Mouse (Mus musculus): ENCODE results near the gene Pdia3. TPM values are rescaled to one million over a fixed set of nuclear protein-coding genes. Genes with fewer than 3 reads are reported as not detected.
"Not testable (repeated sequence)": the region's sequence is repeated elsewhere in the genome, so short reads cannot be mapped to it uniquely, and the experiment has no call there.

The Pdia3 gene
- total RNA-seq, 2 experiments from 2014 or later, result 121 to 152 TPM

DNA sequence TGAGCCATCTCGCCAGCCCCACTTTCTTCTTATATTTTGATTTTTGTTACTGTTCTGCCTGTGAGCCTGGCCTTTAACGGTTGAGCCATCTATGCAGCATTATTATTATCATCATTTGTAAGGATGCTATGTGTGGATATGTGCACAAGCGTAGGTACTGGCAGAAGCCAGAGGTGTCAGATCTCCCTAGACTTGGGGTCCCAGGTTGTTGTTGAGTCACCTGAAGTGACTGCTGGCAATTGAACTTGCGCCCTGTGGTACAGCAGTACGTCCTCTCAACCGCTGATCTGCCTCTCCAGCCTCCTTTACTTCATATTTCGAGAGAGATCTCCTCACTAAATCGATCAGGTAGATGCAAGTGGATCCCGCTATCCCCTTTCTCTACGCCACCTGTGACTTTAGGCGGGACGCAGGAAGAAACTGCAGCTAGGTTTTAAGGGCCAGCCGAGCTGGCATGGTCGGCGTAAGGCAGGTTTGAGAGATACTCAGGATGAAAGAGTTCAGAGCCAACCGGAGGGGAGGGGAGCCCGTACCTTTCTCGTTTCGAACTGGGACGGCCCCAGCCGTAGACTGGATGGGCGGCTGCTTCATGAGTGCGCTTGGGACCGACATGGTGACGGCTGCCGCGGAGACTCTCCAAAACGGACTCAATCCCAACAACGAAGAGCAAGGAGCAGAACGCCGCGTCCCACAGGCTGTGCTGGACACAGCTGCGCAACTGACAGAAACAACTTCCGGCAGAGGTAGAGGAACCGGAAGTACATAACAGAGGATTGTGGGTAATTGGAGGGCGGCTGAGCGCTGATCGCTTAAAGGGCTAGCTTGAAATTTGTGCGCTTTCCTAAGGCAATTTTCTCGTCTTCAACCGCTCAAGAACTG lies 60.0 kb downstream of the Pdia3 start, which contains the start of gene Mfap1b:
Gene Mfap1b, minus strand, starts transcription at position 767 of the 879 bp plus-strand sequence.
- DNase-seq, result peak; percentile 77 to 78
- intact Hi-C loops (cut with DNase I), result loop anchor here (5.0 kb wide), 1 partner anchor 34 kb away; the partner anchor contains the start of genes Mfap1a and Wdr76

DNA sequence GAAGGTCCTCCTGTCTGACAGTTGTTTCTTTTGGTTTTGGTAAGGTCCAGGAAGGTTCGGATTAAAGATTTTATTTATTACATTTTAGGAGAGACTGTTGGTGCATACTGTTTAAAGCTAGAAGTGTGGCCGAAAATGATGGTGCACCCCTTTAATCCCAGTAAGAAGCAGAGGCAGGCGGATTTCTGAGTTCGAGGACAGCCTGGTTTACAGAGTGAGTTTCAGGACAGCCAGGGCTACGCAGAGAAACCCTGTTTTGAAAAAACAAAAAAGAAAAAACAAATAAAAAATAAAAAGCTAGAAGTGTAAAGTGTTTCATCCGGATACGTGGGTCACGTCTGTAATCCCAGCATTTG lies 60.6 kb downstream of the Pdia3 start:
- DNase-seq, result no peak
- intact Hi-C loops (cut with DNase I), result loop anchor here (5.0 kb wide), 1 partner anchor 33 kb away; the partner anchor contains the start of genes Mfap1a and Wdr76

DNA sequence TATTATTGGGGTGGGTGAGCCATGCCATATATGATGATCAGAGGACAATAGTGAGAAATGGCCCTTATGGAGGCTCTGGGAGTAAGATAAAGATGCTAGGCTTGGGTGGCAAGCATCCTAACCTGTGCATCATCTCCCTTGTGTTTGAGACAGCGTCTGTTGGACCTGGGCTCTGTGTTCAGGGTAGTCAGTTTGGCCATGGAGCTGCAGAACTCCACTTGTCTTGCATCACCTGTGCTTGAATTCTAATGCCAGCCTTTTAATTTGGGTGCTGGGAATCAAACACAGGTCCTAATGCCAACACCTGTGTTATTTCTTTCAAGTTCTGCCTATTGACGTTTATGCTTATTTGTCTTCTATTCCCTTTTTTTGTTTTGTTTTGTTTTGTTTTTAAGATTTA lies 61.7 kb downstream of the Pdia3 start:
- DNase-seq; intact Hi-C loops (cut with DNase I): not testable (repeated sequence)

DNA sequence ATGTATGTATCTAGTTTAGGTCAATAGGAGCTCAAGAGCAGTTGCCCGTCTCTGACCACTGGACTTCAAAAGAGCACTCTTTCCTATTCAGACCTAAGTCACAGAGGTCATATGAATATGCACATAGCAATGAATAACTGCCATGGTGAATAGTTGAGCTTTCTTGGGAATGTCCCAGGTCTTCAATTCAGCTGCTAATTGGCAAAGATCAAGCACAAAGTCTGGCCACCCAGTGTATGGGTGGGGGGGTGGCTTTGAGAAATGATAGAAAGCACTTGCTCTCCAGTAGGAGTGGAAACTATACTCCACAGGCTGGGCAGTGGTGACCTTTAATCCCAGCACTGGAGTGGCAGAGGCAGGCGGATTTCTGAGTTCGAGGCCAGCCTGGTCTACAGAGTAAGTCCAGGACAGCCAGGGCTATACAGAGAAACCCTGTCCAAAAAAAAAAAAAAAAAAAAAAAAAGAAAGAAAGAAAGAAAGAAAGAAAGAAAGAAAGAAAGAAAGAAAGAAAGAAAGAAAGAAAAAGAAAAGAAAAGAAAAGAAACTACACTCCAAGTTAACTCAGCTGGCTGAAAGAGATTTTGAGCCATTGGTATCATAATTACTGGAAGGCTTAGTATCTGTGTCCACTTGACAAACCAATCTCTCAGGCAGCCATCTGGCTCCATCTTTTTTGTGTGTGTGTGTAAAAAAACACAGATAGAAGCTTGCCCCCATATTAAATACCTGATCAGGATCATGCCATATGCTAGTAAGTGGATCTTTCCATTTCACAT lies 64.1 kb downstream of the Pdia3 start:
- DNase-seq, result no peak
- intact Hi-C loops (cut with DNase I), result no loop called here

DNA sequence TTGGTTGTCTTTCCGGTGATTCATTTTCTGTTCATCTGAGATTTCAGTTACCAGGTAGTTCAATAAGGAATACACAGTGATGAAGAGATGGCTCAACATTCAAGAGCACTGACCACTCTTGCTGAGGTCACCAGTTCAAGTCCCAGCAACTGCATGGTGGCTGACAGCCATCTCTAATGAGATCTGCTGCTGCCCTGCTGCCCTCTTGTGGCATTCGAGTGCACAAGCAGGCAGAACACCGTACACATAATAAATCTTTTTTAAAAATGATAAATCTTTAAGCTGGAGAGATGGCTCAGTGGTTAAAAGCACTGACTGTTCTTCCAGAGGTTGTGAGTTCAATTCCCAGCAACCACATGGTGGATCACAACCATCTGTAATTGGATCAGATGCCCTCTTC lies 66.9 kb downstream of the Pdia3 start:
- DNase-seq, result peak in 1 of 2 experiments; percentile 9
- intact Hi-C loops (cut with DNase I), result no loop called here

DNA sequence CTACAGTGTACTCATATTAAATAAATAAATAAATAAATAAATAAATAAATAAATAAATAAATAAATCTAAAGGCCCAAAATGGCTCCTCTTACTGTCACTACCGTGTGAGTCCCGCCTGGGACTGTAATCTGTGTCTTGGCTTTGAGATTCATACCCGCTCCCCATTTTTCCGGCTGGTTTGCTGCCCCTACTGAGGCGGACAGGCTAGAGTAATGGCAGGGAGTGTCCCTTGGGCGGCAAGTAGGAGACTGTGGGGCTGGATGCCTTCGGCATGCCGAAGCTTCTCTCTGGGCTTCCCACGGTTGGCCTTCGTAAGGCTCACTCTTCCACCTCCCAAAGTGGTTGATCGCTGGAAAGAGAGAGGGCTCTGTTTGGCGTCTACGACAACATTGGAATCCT lies 67.3 kb downstream of the Pdia3 start:
- DNase-seq; intact Hi-C loops (cut with DNase I): not testable (repeated sequence)

DNA sequence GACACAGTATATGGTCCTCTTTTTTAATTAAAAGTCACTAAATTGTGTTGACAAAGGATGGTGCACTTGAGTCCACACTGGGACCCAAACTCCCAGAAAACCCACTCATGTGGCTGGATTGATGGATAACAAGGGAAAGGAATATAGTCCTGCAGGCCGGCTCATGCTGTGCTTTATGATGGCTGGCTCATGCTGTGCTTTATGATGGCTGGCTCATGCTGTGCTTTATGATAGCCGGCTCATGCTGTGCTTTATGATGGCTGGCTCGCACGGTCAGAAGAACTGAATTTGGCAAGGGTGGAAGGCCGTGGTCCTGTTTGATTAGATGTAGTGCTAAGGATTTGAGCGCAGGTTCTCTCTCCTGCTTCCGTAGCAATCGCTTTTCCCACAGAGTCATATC lies 70.0 kb downstream of the Pdia3 start:
- intact Hi-C loops (cut with DNase I), result no loop called here
- DNase-seq, result no peak

DNA sequence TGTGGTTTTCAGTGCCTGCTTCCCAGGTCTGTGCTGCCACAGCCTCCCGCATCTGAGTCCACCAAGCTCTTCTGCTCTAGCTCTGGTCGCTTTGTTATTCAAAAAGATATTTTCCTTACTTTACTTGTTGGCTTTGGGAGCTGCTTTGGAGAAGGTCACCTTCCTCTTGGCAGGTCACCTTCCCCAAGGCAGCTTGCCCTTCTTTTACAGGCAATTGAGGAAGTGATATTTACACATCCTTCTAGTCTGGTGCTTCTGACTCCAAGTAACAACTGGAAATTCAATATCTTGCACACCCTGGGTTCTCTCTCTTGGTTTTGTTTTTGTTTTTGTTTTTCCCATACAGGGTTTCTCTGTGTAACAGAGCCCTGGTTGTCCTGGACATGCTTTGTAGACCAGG lies 70.8 kb downstream of the Pdia3 start:
- intact Hi-C loops (cut with DNase I); DNase-seq: not testable (repeated sequence)

Small RNA genes lying within 50 kb of the gene (microRNA-seq; reads per million reads assigned to microRNA genes)
- 0 reads per million in 2 experiments for gene Gm22953 (ENCODE audit: borderline number of aligned reads in 2 of 2)

Other genes starting within 250 kb of the Pdia3 start
- 10 to 100 TPM; 15.7 to 16.3 TPM for gene Tubgcp4, start 243.1 kb upstream of the Pdia3 start, total RNA-seq (2021)
- gene Zscan29, start 242.7 kb upstream of the Pdia3 start, total RNA-seq (2021), result 1 to 10 TPM; 6.7 to 6.9 TPM
- gene Trp53bp1, start 142.4 kb upstream of the Pdia3 start, total RNA-seq (2021), result 10 to 100 TPM; 32.8 to 34.7 TPM
- gene Map1a, start 124.2 kb upstream of the Pdia3 start, total RNA-seq (2021), result 1 to 10 TPM; 3.9 to 4.4 TPM
- 10 to 100 TPM; 62.6 to 68.2 TPM for gene Ppip5k1, start 58.4 kb upstream of the Pdia3 start, total RNA-seq (2021)
- 1 to 10 TPM; 1.5 to 1.9 TPM for gene Ckmt1, start 56.1 kb upstream of the Pdia3 start, total RNA-seq (2021)
- gene Strc, start 26.6 kb upstream of the Pdia3 start, total RNA-seq (2021), result not detected
- gene Catsper2, start within 50 bp of the Pdia3 start, total RNA-seq (2021), result 1 to 10 TPM; 3.9 to 4.4 TPM
- gene Ell3, start 30.5 kb downstream of the Pdia3 start, total RNA-seq (2021), result not detected
- gene Serf2, start 35.4 kb downstream of the Pdia3 start, total RNA-seq (2021), result 100 to 1,000 TPM; 376 to 394 TPM
- gene Hypk, start 39.5 kb downstream of the Pdia3 start, total RNA-seq (2021), result 10 to 100 TPM; 23.5 to 23.6 TPM
- not detected for gene Serinc4, start 43.0 kb downstream of the Pdia3 start, total RNA-seq (2021)
- 10 to 100 TPM; 29.7 to 32.4 TPM for gene Mfap1b, start 60.3 kb downstream of the Pdia3 start, total RNA-seq (2021)
- gene Mfap1a, start 92.9 kb downstream of the Pdia3 start, total RNA-seq (2021), result 10 to 100 TPM; 28.6 to 34.1 TPM
- gene Wdr76, start 92.9 kb downstream of the Pdia3 start, total RNA-seq (2021), result 1 to 10 TPM; 2.4 to 2.6 TPM

Measured in heart, postnatal 36 days (tissue).